Mouse (Mus musculus) small intestine, adult 2 months (tissue): Measurements from ENCODE around the gene Fpr3.

Source experiments
- CTCF ChIP-seq: fragments of 200-500 bp; IDR thresholded peaks from 2 replicates; pipeline ENCODE4 v1.5.1; 2012; ENCODE audit warnings: low read depth, mild to moderate bottlenecking, control low read depth, inconsistent platforms, low read length, moderate library complexity, mixed read lengths; ENCODE audit not compliant: insufficient replicate concordance, insufficient read length; ENCODE audit errors: extremely low read depth
- POLR2A ChIP-seq: fragments of 200-500 bp; IDR thresholded peaks from 2 replicates; pipeline ENCODE4 v1.6.1; 2012; ENCODE audit warnings: low read depth, mild to moderate bottlenecking, control low read depth, inconsistent platforms, low read length, moderate library complexity

- TF ChIP-seq POLR2A (no peak), CTCF (no peak)
Measured at GRCm38 (mm10) chr17:17849906-17850712, 37.5 kb upstream of the Fpr3 start.
